Mouse (Mus musculus): ENCODE measurements around the gene Rad54l.
A peak's percentile ranks its signal among the peaks of the same experiment; 100 is the strongest.

The Rad54l gene

DNA sequence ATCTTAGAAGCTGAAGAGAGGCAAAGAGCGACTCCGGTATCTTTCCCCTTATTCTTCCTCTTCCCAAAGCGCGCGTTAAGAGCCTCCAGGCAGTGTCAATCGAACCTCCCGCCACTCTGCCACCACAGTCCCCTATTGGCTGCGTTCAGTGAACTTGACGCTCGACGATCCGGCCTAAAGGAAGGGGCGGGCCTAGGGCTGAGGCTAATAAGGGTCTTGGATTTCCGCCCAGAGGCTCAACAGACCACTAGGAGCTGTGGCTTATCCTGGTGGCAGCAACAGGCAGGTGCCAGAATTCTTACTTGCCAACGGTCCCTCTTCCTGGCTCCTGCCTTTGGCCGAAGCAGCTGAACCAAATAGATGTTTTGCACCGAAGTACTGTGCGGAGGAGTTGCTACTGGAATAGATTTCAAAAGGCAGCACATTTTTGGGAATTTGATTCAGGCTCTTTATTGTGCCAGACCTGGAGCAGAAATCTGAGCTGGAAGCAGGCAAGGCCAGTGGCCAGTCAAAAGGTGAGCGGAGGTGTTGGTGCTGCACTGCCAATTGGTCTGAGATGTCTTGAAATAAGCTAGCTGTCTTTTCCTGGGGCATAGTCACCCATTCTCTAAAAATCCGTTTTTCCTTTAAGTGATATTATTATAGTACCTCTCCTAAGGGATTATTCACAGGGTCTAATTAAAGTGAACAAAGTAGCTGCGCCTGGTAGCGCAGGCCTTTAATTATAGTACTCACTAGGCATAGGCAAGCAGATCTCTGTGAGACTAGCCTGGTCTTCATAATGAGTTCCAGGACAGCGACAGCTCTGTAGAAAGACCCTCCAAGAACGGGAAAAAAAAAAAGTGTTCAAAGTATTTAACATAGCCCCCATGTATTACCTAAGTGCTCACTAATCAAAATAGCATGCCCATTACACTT is at the start of gene Rad54l, which contains the start of gene Pomgnt1:
TSS of gene Rad54l (minus strand) at position 89 of the 918 bp plus-strand sequence.
TSS of gene Pomgnt1 (plus strand) at position 239 of the 918 bp plus-strand sequence.
- peak; percentile 39 to 61 for DNase-seq (ENCODE audit: low spot score in 2 of 2)

DNA sequence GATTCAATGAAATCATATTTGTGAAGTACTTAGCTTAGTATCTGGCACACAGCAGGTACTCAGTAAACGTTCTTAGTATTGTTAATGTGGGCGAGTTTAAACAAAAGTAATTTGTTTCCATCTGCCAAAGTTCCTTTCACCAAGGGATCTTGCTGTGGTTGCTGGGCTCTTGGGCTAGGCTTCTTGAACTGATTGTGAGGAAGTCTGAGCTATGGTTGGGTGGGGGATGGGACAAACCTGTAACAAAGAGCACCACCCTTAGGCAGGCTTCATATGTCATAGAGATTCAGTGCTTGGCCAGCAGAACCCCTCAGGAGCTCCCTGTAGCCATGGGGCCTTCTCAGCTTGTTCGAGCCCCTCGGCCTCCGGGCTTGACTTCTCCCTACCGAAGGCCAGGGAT is 49.6 kb upstream of the Rad54l start, which contains the start of the genes 1700042G07Rik and Gm49337:
TSS of gene 1700042G07Rik (plus strand) at position 301 of the 400 bp plus-strand sequence.
TSS of gene Gm49337 (plus strand) at position 313 of the 400 bp plus-strand sequence.
- DNase-seq (ENCODE audit: low spot score in 2 of 2): no peak

DNA sequence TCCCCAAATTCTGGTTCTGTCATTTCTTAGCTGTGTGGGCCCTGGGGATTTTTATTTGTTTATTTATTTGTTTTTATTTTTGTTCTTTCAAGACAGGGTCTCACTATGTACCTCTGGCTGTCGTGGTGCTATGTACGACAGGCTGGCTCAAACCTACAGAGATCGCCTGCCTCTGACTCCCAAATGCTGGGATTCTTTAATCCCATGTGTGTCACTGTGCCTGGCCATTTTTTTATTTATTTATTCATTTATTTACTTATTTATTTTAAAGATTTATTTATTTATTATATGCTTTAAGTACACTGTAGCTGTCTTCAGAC is 45.8 kb upstream of the Rad54l start:
- DNase-seq (ENCODE audit: low spot score in 2 of 2): no peak

DNA sequence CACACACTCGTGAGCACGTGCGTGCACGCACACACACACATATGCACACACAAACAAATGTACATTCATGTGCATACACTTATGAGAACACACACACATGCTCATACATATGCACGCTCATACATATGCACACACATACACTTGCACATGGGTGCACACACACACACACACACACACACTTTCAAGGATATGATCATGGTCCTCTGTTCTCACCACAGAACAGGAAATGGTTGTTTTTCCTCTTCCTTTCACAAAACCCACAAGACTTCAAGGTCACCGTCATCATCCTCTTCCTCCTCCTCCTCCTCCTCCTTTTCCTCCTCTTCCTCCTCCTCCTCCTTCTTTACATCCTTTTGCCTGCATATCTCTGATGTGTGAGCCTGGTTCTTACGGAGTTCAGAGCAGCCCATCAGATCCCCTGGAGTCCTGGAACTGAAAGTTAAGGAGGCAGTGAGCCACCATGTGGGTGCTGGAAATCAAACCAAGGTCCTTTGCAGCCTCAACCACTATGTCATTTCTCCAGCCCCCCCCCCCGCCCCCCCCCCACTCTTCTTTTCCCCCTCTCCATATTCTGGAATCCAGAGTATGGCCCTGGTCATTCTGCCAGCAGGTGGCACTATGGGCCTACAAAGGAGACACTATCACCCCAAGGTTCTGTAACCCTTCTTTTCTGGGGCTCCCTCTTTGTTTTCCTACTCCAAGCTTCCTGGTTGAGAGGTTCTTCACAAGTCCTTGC is 45.3 kb upstream of the Rad54l start:
- DNase-seq (ENCODE audit: low spot score in 2 of 2): peak; percentile 69 to 72

DNA sequence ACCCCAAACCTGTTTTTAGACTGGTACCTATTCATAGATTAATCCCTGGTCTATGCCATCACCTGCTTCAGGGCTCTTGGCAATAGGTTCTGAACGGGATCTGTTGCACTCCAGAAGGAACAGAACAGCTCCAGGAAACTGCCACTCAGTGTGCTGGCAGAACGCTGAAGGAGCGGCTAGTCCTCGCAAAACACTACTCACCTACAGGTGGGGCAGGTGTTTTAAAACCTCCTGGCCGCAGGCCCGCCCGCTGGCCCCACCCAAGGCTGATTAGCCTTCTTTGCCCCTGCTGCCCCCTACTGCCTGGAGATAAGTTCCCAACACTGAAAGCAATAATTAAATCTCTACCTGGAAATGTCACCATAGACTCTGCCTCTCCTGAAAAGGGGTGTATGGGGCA is 43.9 kb upstream of the Rad54l start, which contains the start of gene Tspan1:
TSS of gene Tspan1 (minus strand) at position 198 of the 400 bp plus-strand sequence.
- DNase-seq (ENCODE audit: low spot score in 2 of 2): no peak

DNA sequence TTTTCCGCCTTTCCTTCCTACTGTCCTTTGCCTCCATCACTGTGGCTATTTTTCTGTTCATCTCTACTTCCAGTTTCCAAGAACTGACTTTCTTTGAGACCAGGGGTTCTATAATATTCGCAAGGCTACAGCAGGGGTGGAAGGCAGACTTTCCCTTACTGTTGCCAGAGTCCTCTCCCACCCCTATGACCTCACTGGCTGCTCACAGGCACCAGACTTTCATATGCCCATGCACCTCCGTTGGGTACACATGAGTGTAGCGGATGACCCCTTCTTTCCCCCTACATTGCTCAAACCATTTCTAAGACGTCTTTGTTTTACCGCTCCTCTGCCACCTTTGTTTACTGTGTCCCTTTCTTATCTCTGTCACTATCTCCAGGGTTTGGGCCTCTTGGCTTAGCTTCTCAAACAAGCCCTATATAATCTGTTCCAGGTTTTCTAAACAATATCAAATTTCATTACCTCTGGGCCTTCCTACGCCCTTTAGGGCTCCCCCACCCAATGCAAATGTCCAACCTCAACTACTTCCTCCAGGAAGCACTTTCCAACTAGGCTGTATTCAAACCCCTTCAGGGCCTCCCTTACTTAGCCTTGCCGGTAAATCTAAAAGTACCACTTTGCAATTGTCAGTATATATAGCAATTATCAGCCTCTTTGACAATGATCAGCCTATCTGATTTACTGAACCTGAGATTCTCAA is 42.4 kb upstream of the Rad54l start:
- DNase-seq (ENCODE audit: low spot score in 2 of 2): no peak

DNA sequence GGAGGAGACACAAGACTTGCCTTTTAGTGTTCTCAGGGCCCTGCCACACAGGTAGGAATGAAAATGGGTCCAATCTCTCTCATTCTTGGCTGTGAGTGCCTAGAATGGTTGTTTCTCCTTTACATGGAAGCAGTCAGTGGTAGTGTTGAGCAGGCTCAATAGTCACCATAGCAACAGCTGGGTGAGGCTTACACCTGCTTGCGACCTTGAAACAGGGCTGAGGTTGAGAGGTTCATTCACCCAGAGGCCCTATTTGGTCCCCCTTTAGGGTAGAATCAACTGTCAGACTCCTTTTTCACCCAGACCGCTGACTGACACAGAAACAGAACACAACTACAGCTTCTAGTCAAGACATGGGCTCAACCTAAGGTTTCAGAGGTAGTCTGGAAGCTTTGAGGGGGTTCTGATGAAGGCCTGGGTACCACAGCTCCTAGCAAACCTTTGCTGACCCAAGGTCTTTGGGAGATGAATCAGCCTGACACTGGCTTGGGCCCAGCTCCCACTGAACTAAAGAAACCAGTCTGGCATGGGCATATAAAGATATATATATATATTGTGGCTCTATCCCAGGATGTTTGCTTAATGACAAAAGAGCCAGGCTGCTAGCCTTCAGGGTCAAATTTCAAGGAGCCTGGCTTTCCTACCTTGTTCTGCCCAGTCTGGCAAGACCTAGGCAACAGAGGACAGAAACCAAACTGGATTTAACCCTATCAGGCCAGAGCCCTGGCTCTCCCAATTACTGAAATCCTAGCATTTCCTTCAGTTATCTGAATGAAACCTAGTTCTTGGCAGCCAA is 41.5 kb upstream of the Rad54l start:
- DNase-seq (ENCODE audit: low spot score in 2 of 2): no peak

DNA sequence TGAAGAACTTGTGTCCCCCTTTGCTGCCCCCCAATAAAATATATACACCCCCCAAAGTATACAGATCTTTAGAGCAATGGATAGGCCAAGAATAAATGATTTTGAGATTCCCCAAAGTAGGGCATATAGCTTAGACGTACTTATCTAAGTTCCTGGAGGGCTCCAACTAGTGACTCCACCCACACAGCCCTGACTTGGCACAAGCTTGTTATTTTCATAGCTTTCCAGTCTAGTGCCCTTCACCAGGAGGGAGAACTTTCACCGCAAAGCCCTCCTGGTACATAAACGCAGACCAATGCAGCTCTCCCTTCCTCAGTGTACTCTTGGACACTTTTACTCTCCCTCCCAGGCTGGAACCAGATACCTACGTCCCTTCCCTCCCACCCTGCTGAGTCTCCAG is 38.7 kb upstream of the Rad54l start:
- no peak for DNase-seq (ENCODE audit: low spot score in 2 of 2)

DNA sequence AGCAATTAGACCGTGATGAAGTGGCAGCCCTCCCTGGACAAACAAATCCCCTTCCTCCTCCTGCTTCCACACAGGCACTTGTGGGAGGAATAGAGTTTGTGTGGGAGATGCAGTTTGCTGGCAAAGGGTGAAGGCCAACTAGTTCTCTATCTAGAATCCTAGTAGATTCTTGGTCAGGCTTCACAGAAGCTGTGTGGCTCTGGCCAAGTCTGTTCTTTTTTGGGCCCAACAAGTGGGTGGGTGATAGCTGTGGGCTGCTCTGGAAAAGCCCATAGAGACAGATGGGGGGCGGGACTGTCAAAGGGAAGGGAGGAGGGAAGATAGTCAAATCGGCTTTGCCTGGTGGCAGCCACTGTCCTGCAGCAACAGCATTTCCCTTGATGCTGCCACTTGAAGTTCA is 37.3 kb upstream of the Rad54l start:
- DNase-seq (ENCODE audit: low spot score in 2 of 2): peak in 1 of 2 experiments; percentile 55

DNA sequence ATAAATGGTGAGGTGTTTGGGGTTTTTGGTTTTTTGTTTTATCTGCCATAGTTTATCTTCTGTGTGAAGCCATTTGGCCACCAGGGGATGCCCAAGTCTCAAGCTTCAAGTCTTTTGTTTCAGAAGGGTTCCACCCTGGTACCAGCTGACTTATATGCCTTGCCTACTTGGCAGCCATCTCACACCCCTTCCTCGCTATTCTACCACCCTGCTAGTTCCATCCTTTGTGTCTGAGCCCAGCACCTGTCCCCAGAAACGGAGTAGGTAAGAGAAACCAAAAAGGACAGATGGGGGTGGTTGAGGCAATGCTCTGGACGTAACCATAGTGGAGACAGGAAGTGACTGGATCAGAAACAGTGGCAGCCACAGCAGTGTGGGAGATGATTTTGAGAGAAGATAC is 36.4 kb upstream of the Rad54l start:
- no peak for DNase-seq (ENCODE audit: low spot score in 2 of 2)

DNA sequence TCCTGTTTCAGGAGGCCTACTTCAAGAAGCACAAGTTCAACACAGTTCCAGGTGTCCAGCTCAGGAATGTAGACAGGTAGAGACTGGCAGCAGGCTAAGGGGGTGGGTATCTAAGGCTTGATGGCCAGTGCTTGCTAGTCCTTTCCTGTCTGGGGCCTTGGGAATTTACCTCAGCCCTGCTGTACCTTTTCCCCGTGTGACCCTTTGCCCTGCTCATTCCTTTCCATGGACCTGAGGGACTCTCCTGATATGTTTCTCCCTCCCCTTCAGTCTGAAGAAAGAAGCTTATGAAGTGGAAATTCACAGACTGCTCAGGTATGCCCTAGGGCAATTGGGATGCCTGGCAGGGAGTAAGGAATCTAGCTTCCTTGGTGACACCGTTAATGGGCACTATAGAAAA is 34.4 kb upstream of the Rad54l start:
- no peak for DNase-seq (ENCODE audit: low spot score in 2 of 2)

DNA sequence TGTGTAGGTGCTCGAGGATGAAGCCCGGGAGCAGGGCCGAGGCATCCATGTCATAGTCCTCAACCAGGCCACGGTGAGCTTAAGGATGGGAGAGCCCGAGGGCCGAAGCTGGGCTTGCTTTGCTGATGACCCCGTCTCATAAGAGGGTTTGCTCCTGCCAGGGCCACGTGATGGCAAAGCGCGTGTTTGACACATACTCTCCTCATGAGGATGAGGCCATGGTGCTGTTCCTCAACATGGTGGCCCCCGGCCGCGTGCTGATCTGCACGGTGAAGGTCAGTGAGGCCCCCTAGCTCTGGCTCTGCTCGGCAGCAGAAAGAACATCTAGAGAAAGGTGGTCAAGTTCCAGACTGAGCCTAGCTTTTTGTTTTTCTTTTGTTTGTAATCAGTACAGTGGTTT is 29.2 kb upstream of the Rad54l start:
- DNase-seq (ENCODE audit: low spot score in 2 of 2): no peak

DNA sequence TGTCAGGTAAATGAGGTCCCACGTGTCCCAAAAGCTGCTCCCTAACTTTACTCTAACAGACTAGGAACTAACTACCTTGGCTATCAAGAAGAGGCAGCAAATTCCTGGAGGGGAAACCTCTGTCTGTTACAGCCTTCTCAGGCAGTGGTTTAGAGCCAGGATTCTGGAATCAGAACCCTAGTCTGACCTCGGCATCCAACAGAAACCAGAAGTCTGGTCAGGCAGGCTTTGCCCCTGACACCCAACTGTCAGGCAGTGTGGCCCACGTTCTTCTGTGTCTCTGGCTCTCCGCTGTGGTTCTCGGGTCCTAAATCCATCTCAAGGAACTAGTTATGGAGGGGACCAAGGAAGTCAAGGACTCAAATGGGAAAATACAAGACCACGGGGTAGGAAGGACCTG is 27.7 kb upstream of the Rad54l start, which contains the start of gene Lurap1:
TSS of gene Lurap1 (minus strand) at position 101 of the 400 bp plus-strand sequence.
- DNase-seq (ENCODE audit: low spot score in 2 of 2): no peak

DNA sequence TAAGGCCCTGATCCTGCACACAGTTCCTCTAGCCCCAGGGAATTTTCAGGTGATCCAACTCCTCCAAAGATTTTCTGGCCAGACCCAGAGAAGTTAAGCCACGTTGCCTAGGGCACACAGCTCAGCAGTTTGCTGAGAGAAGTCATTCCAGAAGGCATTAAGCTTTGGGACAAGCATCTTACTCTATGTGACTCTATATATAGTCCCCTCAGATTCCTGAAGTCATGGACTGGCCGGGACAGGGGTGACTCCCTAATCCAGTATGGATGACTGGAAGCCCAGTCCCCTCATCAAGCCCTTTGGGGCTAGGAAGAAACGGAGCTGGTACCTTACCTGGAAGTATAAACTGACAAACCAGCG is 27.4 kb upstream of the Rad54l start:
- DNase-seq (ENCODE audit: low spot score in 2 of 2): no peak

DNA sequence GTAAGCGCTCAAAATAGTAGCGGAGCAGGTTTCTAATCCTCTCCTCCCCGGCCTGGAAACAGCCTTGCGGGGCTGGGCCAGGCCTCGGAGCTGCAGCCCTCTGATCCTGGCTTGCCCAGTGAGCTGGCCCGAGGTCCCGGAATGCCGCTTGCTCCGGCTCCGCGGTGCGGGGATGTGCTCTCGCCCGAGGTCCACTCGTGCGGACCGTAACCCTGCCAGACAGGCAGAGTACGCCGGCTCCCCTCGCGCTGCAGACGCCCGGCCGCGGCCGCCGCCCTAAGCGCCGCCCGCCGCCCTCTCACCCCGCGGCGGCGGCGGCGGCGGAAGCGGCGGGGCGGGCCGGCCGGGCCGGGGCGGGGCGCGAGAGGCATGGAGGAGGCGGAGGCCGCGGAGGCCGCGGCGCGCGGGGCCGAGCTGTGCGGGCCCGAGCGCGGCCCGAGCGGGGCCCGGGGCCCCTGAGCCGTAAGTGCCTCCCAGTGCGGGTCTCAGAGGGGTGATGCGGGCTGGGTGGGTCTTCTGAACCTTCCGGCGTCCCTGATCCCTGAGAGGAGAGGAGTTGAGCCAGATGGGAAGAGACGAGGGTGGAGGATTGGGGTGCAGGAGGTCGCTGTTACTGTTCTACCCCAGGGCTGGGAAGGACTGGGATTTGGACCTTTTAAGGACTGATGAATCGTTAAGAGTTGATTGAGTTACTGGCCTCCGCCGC is 26.8 kb upstream of the Rad54l start:
- DNase-seq (ENCODE audit: low spot score in 2 of 2): peak in 1 of 2 experiments; percentile 23

DNA sequence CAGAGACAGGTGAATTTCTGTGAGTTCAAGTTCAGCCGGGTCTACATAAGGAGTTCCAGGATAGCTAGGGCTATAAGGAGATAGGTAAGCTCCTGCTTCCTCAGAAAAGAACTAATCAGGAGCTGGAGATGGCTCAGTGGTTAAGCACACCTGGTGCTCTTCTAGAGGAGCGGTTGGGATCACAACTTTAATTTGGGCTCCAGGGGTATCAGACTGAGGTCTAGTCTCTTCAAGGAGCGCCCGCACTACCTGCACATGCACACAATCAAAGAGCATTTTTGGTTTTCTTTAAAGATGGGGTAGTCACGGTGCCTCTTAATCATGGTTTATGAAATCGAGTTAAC is 26.3 kb upstream of the Rad54l start:
- no peak for DNase-seq (ENCODE audit: low spot score in 2 of 2)

DNA sequence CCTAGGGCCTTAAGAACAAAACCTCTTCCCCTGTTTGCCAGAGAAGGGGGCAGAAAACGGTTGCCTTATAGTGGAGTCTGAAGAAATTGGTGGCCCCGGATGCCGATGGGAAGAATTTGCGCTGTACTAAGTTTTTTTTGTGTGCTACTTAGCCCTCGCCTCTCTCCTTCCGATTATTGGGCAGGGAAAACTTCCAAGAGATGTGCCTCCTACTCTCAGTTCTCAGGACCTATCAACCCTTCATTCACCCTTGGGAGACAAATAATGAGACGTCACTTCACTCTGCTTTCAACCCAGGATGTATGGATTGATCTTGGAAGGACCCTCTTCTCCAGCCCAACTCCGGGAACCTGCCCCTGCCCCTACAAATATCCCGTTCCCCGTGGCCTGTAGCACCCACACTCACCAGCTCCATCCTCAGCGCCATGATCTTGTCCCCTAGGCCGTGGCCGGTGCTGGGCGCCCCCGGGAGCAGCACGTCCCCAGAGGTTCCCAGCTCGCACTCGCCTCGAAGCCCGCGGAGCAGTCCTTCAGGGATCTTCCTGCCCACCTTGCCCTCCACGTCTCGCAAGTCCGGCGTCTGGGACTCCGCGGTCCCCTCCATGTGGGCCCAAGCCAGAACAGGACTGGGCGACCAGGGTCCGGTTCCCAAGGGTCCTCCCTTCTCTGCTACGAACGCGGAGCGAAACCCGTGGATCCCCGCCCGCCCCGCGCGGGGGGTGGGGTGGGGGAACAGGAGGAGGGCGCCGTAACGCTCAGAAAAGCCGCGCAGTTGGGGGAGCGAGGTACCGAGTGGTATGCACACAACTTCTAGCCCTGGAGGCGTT is 20.6 kb upstream of the Rad54l start:
- peak; percentile 45 to 59 for DNase-seq (ENCODE audit: low spot score in 2 of 2)

DNA sequence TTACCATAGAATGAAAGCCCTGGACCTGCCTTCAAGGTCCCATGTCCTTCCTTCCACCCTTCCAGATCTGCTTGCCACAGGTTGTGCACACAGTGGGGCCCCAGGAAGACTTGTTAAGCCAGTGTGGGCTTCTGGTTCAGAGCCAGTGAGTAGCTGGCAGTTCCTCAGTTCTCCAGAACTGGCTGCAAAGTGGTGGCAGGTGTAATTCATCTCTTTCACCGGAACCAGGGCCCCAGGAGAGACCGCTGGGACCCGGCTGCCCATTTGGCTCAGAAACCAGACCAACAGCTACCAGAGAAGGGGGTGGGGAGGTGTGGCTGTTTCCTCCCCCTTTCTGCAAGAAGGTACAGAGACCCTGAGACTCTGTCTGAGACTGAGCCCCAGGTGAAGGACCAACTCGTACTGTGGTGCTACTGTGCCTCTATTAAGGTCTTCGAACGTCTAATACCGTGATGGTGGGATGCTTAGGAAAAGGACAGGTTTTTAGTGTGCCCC is 19.9 kb upstream of the Rad54l start:
- no peak for DNase-seq (ENCODE audit: low spot score in 2 of 2)

DNA sequence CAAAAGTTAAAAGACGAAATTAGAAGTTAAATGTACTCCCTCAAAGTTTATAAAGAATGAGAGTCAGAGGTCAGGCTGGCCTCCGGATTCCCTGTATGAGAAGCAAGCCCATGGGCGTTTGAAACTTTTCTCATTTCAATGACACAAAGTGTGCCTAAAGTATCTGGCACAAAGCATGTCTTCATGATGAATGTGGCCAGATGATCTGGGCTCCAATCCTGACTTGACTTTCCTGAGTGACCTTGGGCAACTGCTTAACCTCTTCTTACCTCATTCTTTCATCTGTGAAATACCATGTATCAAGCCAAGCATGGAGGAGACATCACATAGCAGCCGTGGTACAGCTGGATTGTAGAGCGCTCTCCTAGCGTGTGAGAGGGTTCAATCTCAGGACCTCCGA is 18.8 kb upstream of the Rad54l start:
- no peak for DNase-seq (ENCODE audit: low spot score in 2 of 2)

DNA sequence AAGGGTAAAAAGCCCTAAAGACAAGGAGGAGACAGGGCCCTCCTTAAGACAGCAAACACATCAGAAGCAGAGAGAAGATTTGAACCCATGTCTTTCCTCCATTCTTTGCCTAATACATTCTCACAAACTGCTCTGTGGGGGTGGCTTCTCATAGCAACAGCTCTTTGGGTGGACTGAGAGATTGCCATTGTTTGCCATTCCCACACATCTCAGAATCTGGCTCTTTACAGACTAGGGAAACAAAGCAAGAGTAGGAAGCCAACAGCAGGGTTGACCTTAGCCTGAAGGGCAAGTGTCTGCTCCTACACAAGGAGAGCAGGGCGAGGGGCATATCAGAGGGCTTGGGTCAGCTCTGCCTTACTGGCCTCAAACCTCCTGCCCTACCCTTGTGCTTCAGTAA is 18.2 kb upstream of the Rad54l start:
- no peak for DNase-seq (ENCODE audit: low spot score in 2 of 2)
